Mouse (Mus musculus) heart, adult 18-20 months (tissue): Measurements from ENCODE around the gene Prl7a2. TPM values are rescaled to one million over a fixed set of nuclear protein-coding genes. Genes with fewer than 3 reads are reported as not detected.

Experiments
- DNase-seq, 2 experiments: peaks; one replicate each; pipeline ENCODE4 v3.0.0; 2021 to 2022; ENCODE audit warnings: mixed read lengths in 1 of 2
- long read RNA-seq, 2 experiments: library from polyadenylated mRNA; stranded (forward); transcript quantifications; one replicate each; pipeline ENCODE4 v2.0.0; 2021
- total RNA-seq, 2 experiments: library from RNA; stranded (reverse); gene quantifications; 2 replicates each; pipeline ENCODE4 v1.2.3; 2021

The Prl7a2 gene
- total RNA-seq = not detected
- long read RNA-seq, experiment 1 = 0 reads
- long read RNA-seq, experiment 2 = 0 reads

DNA sequence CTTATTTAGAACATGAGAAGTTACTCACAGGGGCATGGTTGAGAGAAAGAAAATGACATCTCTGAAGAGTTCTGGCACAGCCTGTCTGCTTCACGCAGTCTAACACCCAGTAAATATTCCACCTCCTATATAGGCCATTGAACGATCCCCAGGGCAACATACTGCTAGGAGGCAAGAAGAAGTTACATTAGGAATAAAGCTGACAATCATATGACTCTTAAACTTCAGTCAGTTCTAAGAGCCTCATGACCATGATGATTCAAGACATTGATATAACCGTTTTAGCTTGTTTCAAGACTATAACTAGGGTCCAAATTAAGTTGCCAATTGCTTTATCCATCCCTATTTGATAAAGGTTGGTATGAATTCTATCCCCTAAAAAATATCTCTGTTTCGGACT, at the start of gene Prl7a2:
Prl7a2 (minus strand) TSS at position 101 of the 400 bp plus-strand sequence.
- DNase-seq = no peak

DNA sequence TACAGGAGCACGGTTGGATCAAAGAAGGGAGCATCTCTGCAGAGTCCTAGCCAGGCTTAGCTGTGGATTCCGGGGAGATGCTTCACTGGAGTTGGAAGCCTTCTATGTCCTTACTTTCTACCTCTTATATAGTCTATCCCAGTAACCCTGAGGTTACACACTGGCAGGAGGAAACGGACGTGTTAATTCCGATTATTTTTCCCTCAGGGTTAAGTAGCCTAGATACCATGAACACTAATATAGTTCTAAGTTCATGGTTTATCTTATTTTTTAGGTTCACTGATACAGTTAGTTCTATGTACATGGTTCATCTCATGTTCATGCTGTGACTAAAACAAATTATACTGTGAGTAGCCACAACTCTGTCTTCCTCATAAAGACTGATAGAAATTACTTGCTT, 48.8 kb upstream of the Prl7a2 start, which contains the start of gene Prl7d1:
Prl7d1 (minus strand) TSS at position 101 of the 400 bp plus-strand sequence.
- DNase-seq = no peak

DNA sequence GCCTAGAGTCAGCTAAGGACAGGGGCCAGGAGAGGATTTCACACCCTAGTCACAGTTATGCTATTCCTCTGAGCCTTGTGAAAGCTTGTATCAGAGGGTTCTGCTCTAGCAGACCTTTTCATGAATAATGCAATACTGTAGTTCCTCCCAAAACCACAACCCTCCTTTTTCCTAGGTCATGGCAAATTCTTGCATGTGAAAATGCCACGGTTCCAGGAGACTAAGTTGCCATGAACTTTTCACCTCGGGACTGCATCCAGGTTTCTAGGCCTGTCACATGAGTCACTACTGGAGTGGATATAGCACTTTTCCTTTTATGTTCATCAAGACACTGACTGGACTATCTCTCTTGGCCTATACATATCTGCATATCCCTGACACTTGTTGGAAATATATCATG, 38.7 kb upstream of the Prl7a2 start:
- DNase-seq = no peak

DNA sequence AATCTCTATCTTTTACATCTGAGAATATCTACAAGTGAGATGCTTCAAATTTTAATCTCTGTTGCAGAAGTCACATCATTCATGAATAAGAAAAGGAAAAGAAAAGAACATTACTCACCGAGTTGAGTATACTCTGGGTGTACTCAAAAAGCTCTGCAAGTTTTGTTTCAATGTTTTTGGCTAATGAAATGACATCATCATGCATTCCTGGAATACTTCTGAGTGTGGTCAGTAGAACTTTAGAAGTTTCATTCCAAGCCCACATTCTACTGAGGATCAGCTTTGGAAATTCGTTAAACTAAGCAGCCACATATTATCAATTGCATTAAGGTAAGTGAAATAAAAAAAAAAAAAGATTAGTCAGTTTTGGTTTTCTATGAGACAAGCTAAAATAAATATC, 7.1 kb downstream of the Prl7a2 start:
- no peak for DNase-seq

DNA sequence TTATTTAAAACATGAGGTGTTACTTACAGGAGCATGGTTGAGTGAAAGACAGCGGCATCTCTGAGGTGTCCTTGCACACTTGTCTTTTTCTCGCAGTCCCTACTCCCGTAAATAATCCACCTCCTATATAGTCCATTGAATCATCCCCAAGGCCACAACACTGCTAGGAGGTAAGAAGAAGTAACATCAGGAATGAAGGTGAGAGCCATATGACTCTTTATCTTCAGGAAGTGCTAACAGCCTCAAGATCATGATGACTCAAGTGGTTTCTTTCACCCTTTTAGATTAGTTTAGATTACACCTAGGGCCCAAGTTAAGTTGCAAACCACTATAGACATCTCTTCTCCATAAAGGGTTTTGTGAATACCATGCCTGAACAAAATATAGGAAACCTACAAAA, 25.4 kb downstream of the Prl7a2 start, which contains the start of gene Prl7a1:
Prl7a1 (minus strand) TSS at position 101 of the 400 bp plus-strand sequence.
- no peak for DNase-seq

DNA sequence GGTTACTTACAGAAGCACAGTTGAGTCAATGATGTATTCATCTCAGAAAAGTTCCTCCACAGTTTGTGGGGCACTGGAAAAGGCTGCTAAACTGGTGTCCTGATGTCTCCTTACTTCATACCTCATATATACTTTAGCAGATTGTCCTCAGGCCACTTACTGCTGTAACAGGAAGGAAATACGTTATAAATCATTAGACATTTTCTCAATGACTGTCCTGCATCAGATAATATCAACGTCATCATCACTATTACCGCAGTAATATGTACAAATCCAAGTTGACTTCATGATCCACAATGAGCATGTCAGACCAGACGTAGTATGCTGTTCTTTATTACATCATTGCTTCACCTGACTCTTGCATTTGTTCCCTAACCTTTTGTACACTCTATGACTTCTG, 57.4 kb downstream of the Prl7a2 start, which contains the start of gene Prl7b1:
Prl7b1 (minus strand) TSS at position 101 of the 400 bp plus-strand sequence.
- DNase-seq = no peak

Other genes with a start within 250 kb of the Prl7a2 start
- not detected for gene Prl8a6, start 229.3 kb downstream of the Prl7a2 start, total RNA-seq
- not detected for gene Prl8a8, start 154.8 kb downstream of the Prl7a2 start, total RNA-seq
- gene Prl8a9, start 103.4 kb downstream of the Prl7a2 start, total RNA-seq = not detected
- not detected for gene Prl8a1, start 85.9 kb downstream of the Prl7a2 start, total RNA-seq
- gene Prl7b1, start 57.5 kb downstream of the Prl7a2 start, total RNA-seq = not detected
- gene Prl7a1, start 25.5 kb downstream of the Prl7a2 start, total RNA-seq = not detected
- gene Prl7d1, start 48.7 kb upstream of the Prl7a2 start, total RNA-seq = not detected
- not detected for gene Prl7c1, start 112.8 kb upstream of the Prl7a2 start, total RNA-seq
- not detected for gene Prl2a1, start 133.6 kb upstream of the Prl7a2 start, total RNA-seq
- gene Prl2c1, start 181.3 kb upstream of the Prl7a2 start, total RNA-seq = not detected